Mouse (Mus musculus) right cerebral cortex, postnatal 25 days (tissue): ENCODE measurements around the gene Lrrc36.

Source experiments
- DNase-seq: peaks from one replicate; pipeline ENCODE4 v3.0.0; 2022

Lrrc36 gene

GRCm38 (mm10) chr8:105433021-105433420 lies 19.6 kb downstream of the Lrrc36 start:
- DNase-seq = no peak

GRCm38 (mm10) chr8:105433511-105433910 lies 20.1 kb downstream of the Lrrc36 start:
- DNase-seq = no peak

GRCm38 (mm10) chr8:105434136-105434535 lies 20.8 kb downstream of the Lrrc36 start:
- DNase-seq = no peak

GRCm38 (mm10) chr8:105436218-105436617 lies 22.8 kb downstream of the Lrrc36 start:
- DNase-seq = no peak

GRCm38 (mm10) chr8:105437078-105437748 lies 23.8 kb downstream of the Lrrc36 start:
- no peak for DNase-seq

- no peak for DNase-seq
Observed at GRCm38 (mm10) chr8:105438865-105439264, 25.5 kb downstream of the Lrrc36 start.

GRCm38 (mm10) chr8:105441433-105441832 lies 28.1 kb downstream of the Lrrc36 start:
- no peak for DNase-seq

- DNase-seq = no peak
Observed at GRCm38 (mm10) chr8:105442661-105443060, 29.3 kb downstream of the Lrrc36 start.

GRCm38 (mm10) chr8:105445296-105446126 lies 32.1 kb downstream of the Lrrc36 start:
- DNase-seq = peak; percentile 19

- no peak for DNase-seq
Observed at GRCm38 (mm10) chr8:105446127-105446552, 32.8 kb downstream of the Lrrc36 start.

- no peak for DNase-seq
Observed at GRCm38 (mm10) chr8:105448188-105448587, 34.8 kb downstream of the Lrrc36 start.

GRCm38 (mm10) chr8:105448596-105448995 lies 35.2 kb downstream of the Lrrc36 start:
- DNase-seq = no peak

- DNase-seq = no peak
Observed at GRCm38 (mm10) chr8:105450977-105451376, 37.6 kb downstream of the Lrrc36 start.

- no peak for DNase-seq
Observed at GRCm38 (mm10) chr8:105451903-105452603, 38.7 kb downstream of the Lrrc36 start.

GRCm38 (mm10) chr8:105453296-105453695 lies 39.9 kb downstream of the Lrrc36 start:
- no peak for DNase-seq

- DNase-seq = no peak
Observed at GRCm38 (mm10) chr8:105454088-105454487, 40.7 kb downstream of the Lrrc36 start.

- DNase-seq = no peak
Observed at GRCm38 (mm10) chr8:105455218-105455617, 41.8 kb downstream of the Lrrc36 start.

GRCm38 (mm10) chr8:105461085-105461803 lies 47.9 kb downstream of the Lrrc36 start:
- no peak for DNase-seq

GRCm38 (mm10) chr8:105464595-105464994 lies 51.2 kb downstream of the Lrrc36 start:
- DNase-seq = no peak

GRCm38 (mm10) chr8:105466246-105466645 lies 52.9 kb downstream of the Lrrc36 start:
- no peak for DNase-seq

GRCm38 (mm10) chr8:105466700-105467291 lies 53.4 kb downstream of the Lrrc36 start:
- DNase-seq = no peak

- DNase-seq = no peak
Observed at GRCm38 (mm10) chr8:105467396-105467985, 54.1 kb downstream of the Lrrc36 start.
